Mouse (Mus musculus): ENCODE results near the gene Mydgf.

Mydgf gene

DNA sequence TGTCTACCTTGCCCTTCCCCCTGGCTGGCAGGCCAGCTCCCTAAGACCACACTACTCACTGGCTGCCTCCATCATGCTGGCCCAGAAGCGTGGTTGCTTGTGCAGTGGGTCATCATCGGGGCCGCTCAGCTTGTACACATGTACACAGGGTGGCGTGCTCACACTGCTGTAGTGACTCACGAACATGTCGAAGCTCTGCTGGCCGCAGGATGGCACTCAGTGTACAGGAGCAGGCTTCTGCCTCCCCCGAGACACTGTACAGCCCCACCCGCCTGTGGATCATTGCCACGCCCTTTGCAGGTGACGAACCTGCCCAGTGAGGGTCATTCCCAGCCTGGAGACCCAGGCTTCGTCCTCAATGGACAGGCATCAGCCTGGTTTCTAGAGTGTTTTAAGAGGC lies 10.6 kb upstream of the Mydgf start:
- no peak for DNase-seq (ENCODE audit: low spot score)

DNA sequence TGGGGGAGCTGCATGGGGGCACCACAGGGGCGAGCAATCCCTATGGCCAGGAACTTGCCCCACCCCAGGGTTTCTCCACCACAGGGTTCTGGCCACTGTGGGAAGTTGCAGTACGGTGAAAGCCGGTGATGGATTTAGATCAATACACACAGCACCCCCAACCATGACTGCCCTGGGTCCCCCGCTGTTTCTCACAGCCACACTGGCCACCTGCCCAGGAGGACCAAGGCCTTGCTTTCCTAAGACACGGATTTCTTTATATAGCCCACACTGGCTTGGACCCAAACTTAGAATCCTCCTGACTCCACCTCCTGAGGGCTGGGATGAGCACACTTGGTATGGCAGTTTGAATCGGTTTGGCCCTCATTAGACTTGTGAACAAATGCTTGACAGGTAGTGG lies 7.5 kb upstream of the Mydgf start:
- no peak for DNase-seq (ENCODE audit: low spot score)

DNA sequence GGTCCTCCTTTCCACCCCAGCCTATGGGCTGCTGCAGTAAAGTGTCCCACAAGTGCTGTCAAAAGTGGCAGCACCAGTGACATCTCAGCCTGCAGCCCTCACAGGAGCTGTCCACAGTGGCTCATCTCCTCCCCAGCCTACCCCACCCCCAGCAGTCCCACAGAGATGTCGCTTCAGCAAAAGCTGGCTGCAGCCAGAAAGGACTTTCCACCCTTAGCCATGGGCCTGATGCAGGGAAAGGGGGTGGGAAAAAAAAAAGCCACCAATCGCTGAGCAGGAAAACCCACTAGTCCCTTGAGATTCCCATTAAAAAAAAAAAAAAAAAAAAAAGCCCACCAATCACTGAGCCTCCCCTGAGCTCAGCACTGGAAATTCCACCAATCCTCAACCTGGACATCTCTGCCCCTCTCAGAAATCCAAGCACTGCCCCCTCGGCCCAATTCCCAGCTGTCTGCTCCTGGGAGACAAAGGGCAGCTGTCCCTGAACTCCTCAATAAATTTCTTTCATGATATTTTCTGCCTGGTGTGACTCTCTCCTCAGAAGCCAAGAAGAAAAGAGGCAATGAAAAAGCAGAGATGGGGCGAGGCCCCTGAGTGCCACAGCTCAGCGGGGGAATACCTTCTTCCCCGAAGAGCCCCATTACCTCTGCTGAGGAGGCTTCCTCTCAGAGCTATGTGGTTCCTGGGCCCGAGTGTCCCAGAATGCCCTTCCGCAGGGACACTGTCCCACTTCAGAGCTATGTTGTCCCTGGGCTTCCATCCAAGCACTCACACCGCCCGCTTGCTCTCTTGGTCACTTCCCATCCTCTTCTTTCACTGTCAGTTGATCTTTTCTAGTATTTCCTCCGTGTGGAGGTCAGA lies 1.8 kb upstream of the Mydgf start:
- DNase-seq (ENCODE audit: low spot score): peak; percentile 66

DNA sequence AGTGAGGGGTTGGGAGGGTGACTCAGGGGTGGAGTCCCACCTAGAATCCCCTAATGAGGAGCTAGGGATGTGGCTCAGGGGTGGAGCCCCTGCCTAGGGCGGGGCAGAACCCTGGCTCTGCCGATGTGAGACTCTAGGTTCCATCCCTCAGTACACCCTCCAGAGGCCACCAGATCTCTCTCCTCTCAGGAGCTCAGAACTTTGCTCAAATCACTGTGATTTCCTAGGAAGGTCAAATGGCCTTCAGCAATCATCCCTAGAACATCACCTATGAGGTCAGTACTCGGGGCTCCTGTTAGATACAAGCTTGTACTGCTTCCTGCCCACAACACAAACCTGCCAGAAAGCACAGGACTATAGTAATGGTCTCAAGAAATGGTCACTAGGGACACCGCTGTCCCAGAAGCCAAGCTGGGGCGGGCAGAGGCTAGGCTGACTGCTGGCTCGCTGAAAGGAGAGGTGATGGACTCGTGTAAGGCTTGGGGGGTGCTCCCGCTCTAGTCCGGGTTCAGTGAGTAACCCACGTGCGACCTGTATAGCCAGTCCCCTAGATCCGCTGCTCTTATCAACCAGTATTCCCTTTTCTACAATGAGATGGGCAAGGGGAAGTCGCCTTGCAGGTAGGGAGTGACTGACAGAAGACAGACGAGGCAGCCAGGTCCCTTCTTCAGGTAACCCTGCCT lies 604 bp downstream of the Mydgf start:
- no peak for DNase-seq (ENCODE audit: low spot score)

DNA sequence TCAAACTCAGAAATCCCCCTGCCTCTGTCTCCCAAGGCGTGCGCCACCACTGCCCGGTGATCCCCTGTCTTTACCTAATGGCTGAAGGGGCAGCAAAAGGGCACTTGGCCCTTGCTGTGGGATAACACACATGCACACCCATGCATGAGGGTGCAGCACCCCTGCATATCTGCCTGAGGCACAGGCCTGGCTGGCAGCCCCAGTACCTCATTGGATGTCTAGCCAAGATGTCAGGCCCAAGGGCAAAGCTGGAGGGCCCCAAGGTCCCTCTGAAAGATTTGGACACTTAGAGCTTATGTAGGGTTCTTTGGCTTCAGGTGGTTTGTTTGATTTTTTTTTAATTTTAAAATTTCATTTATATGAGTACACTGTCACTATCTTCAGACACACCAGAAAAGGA lies 8.3 kb downstream of the Mydgf start:
- no peak for DNase-seq (ENCODE audit: low spot score)

DNA sequence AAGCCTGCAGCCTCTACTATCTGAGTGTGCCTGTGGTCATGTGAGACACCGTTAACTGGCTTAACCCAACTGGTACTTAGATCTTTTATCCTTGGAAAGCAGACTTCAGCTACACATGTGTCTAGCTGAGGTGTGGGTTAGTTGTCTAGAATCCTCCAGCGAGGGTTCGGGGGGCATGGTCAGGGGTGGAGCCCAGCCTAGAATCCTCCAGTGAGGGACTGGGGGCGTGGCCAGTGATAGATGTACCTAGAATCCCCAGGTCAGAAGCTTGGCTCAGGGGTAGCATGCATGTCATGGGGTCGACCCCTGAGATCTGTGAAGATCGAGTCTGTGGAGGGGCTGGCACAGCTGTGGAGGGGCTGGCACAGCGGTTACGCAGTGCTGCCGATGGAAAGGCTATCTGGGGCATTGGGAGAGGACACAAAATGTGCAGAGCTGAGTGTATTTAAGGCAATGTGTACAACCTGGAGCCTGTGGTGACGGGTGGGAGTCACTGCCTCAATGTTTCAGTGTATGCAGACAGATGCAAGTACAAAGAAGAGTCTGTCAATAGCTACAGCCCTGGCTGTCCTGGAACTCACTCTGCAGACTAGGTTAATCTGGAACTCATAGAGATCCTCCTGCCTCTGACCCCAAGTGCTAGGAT lies 10.2 kb downstream of the Mydgf start:
- no peak for DNase-seq (ENCODE audit: low spot score)

DNA sequence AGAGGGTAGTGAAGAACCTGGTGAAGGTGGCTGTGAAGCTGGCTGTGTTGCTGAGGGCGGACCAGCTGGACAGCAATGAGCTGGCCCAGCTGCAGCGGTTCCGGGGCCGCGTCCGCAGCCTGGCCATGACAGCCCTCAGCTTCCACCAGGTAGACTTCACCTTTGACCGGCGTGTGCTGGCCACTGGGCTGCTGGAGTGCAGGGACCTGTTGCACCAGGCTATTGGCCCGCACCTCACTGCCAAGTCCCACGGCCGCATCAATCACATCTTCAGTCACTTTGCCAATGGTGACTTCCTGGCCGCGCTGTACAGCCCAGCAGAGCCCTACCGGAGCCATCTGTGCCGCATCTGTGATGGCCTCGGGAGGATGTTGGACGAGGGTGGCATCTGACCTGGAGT lies 11.8 kb downstream of the Mydgf start:
- no peak for DNase-seq (ENCODE audit: low spot score)

DNA sequence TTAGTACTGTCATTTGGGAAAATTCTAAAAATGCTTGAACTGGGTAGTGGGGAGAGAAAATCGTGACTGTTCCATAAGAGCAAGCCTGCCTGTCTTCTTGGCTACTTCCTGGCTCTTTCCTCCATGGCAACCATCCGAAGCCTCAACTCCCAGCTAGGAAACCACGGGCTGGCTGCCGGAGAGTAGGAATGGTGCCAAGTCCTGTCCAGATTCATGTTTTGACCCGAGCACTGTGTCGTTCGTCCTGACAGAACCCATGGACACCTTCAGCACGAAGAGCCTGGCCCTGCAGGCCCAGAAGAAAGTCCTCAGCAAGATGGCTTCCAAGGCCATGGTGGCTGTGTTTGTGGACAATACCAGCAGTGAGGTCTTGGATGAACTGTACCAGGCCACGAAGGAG lies 12.3 kb downstream of the Mydgf start:
- no peak for DNase-seq (ENCODE audit: low spot score)

DNA sequence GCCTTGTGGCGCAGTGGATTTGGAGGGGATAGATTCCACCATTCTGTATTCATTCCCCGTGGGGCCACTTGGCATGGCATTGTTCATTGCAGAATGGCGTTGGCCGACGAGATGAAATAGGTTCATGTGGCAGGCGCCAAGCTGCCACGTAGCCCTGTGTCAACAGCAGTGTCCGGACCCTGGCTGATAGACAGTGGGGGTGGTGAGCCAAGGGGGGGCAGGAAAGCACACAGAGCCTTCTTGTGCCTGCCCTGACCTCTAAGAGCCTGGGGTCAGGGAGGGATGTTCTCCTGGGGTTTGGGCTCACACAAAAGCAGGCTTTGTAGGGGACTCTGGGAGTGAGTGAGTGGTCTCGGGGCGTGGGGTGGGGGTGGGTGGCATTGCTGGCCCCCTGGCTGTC lies 13.1 kb downstream of the Mydgf start:
- DNase-seq (ENCODE audit: low spot score): no peak

DNA sequence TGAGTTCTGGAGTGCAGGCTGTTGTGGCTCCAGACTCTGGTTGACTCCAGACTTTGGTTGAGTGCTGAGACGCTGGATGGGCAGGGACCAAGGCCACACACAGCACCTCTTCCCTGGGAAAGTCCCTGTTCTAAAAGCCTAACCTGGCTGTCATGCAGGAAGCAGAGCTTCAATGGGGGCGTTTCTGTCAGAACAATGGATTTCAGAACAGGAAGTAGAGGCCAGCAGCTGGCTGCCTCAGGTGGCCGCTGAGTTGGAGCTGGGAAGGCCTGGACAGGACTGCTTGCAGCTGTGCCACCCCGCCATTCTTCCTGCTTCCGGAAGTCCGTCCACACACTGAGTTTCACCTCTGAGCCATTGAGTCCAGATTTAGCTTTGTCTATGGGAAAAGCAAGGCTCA lies 13.9 kb downstream of the Mydgf start:
- DNase-seq (ENCODE audit: low spot score): no peak

DNA sequence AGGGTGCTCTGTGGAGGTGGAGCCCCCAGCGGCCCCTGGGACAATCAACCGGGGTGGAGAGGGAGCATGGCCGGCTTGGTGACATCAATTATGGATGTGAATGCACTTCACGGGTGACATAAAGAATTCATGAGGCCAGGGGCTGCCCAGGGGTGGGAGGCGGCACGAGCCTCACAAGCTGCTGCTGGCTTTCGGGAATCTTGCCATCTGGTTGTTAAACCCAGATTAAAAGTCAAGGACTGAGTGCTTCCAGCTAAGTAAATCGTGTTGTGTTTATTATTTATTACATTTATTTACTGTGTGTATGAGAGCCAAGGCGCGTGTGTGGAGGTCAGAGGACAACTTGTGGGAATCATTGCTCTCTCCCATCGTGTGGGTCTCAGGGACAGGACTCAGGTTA lies 18.0 kb downstream of the Mydgf start:
- DNase-seq (ENCODE audit: low spot score): no peak

DNA sequence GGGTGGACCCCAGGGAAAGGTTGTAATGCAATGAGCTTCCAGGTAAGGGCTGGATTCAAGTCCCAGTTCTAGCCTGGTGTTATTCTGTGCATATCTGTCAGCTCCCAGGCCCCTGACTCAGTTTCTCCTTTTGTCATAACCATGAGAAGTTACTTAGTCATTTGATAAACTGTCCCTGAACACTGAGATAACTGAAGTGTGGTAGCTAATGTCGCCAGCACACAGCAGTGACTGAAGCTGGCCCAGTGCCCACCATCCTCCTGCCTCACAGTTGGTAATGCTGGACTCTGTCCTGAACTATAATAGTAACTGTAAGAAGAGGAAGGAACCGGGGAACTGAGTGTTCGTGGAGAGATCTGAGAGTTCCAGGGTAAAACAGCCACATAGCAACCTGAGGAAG lies 19.2 kb downstream of the Mydgf start:
- no peak for DNase-seq (ENCODE audit: low spot score)

DNA sequence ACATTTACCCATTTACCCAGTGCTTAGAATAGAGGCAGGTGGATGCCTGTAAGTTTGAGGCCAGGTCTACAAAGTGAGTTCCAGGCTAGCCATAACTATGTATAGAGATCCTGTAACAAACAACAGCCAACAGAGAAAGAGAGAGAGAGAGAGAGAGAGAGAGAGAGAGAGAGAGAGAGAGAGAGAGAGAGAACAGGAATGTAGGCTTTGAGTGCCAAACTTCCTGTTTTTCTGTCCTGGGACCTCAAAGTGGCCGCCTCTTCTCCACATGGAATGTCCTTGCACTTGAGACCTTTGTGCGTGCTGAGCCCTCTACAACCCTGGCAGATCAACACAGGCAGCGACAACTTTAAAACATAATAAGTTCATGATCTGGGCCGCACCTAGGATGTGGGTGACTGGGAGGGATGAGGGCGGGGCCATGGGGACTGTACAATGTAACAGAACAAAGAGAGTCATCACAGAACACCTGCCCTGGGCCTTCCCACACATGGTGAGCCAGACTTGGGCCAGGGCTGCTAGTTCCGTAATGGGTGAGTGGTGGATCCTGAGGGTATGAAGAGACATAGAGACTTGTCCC lies 20.1 kb downstream of the Mydgf start:
- peak; percentile 43 for DNase-seq (ENCODE audit: low spot score)

DNA sequence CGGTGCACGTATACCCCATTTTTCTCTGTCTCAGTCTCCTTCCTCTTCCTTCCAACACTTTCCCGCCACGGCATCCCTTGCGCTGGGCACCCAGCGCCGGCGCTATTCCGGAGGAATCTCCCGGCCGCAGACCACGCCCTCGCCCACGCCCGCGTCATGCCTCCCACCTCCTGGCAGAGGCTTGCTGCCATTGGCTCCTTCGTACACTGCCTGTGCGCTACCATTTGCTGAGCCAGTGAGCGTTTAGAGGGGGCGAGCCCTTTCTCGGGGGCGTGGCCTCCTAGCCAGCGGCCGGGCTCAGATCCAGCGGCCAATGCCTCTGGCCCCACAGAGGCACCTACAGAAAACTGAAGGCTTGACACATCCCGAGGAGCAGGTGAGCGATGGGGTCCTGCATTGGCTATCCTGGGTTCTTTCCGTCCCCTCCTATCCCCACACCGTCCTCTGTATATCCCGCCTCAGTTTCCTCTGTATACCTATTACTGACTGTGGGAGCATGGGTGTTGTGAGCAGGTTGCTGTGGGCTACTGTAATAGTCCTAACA lies 21.4 kb downstream of the Mydgf start, which contains the start of gene Tnfaip8l1:
Tnfaip8l1 (plus strand) TSS at position 247 of the 544 bp plus-strand sequence.
- peak; percentile 97 for DNase-seq (ENCODE audit: low spot score)

DNA sequence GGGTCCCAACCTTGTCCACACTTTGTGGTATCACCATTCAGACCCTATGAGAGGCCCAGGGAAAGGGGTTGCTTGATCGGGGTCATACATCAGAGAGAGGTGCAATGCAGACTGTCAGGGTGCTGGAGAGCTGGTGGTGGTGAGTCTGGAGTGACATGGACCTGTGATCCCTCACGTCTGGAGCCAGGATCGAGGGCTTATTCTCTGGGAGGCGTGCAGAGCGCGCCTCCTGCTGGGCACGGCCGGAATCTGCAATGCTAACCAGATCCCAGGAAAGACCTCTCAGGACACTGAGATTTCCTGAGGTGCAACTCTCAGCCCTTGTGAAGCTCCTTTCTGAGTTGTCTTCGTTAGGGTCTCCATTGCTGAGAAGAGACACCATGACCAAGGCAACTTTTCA lies 24.0 kb downstream of the Mydgf start:
- DNase-seq (ENCODE audit: low spot score): peak; percentile 59

DNA sequence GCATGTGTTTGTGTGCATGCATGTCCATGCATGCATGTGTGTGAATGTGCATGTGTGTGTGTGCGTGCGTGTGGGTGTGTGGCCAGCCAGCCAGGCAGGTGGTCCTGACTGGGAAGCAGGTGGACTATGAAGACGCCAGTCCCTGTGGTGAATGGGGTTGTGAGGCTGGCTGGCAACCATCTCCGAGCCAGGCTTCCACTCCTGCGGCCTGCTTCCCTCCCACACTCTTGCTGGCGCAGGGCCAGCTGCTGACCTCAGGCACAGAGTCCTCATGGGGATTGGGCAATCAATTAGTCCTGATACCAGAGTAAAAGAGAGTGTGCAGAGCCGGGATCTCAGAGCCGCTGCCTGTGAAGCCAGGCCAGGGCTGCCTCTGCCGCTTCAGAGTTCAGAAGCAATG lies 30.1 kb downstream of the Mydgf start:
- peak; percentile 82 for DNase-seq (ENCODE audit: low spot score)

DNA sequence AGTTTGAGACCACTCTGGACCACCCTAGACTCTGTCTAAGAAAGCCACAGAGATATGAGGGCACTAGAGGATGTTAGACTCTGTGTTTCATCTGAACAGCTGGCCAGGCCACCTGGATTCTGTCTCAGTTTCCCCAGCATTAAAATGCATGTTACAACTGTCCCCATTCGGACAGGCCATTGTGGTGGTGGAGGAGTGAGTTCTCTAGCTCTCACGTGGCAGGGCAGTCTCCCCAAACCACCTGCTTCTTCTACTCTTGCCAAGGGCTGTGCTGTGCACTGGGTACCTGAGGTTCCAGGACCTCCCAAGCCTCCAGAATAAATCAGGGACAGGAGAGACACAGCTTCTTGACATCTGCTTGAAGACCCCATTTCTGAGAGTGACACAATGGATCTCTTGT lies 33.8 kb downstream of the Mydgf start:
- DNase-seq (ENCODE audit: low spot score): no peak

DNA sequence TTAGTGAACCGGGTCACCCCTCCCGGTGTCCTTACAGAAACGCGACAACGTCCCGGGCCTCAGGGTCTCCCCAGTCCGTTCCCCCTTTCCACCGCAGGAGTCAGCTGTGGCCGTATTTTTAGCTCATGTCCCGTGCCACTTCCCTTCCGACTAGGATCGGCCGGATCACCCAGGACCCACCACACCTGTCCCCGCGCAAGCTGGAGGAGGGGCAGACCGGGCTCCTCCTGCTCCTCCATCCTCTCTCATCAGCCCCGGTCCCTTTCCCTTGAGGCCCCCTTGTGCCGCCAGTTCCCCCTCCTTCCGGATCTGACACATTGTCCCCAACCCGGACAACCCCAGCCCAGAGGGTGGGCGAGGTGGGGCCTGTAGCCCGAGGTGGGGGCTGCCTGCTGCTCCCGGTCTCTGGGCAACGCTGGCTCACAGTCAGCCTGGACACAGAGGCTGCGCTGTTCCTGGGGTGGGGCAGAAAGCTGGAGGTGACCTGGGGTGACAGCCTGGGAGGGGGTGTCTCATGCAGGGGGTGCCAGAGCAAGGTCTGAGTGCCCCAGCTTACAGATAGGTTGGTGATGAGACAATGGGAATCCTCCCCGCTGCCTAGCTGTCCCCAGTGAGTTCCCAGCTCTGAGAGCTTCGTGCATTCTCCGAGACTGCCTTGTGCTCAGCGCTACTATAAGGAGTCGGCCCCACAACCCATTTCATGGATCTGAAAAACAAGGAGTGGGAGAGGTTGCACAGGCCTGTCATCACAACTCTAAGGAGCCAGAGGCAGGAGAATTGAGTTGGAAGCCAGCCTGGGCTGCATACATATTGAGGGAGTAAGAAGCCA lies 34.7 kb downstream of the Mydgf start:
- DNase-seq (ENCODE audit: low spot score): no peak

DNA sequence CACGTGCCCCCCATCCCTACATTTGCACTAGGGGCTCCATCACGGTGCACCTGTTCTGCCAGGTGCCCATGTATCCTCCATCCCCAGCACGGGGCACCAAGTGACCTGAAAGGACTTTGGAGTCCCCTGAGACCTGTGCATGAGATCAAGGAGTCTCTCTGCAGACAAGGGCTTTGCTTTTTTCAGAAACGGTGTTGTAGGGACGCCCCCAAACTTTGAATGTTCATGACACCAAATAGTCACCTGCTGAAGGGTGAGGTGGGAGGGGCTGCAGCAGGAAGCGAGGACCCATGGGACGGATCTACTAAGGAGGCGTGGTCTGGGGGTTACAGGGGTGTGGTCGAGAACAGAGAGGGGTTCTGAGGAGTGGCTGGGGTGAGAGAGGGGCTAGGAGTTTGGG lies 35.4 kb downstream of the Mydgf start:
- no peak for DNase-seq (ENCODE audit: low spot score)

DNA sequence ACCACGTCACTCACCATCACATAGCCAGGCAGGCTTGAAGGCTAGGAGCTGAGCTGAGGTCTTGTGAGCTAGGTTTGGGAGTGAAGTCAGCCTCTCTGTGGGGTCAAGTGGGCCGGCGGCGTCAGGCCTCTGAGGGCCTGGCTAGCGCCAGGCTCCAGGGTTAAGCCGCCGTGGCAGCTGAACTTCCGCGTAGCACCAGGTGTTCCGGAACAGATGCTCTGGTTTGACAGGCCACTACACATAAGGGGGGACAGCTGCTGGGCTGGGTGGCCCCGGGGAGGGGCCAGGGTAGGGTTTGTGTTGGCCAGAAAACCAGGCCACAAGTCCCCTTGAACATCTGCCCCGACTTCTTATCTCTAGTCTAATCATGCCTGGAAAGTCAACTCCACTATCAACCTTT lies 36.3 kb downstream of the Mydgf start:
- no peak for DNase-seq (ENCODE audit: low spot score)

DNA sequence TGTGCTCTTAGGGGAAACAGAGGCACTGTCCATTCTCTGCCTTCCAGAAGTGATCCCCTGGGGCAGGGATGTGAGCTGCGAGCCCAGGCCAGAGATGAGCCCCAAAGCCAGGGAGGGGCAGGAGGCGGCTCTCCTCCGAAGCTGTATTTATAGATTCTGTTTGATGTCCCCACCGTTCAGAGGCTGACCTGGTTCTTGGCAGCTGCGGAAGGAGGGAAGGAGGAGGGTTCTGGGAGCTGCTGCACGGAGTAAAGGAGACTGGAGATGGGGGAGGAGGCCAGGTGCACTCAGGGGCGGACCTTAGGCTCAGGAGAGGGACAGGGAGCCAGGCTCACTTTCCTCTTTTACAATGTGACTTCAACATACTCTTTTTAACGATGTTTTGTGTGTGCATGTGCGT lies 37.6 kb downstream of the Mydgf start:
- DNase-seq (ENCODE audit: low spot score): no peak

DNA sequence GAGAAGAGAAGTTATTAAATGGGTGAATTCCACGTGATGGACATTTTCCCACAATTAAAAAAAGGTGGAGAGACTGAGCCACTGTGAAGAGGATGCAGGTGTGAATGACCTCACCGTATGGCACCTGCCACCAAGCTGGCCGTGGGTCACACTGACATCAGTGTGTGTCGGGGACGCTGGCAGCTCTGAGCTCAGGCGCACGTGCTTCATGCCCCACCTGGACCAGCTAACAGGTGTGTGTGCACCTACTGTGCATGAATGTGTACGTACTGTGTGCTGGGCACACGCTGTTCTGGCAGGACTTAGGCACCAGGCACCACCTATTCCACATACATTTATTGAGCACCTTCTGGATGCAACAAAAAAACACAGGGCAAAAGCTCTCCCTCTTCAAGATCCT lies 39.2 kb downstream of the Mydgf start:
- DNase-seq (ENCODE audit: low spot score): no peak

Data from lung, postnatal 25 days (tissue).